In the genomic region with DNA sequence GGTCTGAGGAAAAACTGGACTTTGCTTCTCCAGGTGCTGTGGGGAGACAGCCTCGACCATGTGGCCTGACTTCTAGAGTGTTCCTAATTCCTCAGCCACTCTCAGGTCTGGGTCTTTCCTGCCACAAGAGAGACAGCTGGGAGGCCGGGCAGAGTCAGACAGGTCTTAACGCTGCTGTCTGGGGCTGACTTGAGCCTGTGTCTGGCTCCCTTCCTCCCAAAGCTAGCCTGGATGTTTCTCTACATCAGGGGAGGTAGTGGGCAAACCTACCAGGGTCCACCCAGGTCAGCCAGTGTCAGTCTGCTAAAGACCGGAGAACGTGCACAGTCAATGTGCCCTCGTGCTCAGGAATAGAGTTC, we compare ENCODE assay signal across 10 mouse cellular contexts. TPM values are rescaled to one million over a fixed set of nuclear protein-coding genes. Genes with fewer than 3 reads are reported as not detected.
DNase-seq lines count a peak whose midpoint lies in the region; ATAC-seq and TF ChIP-seq lines count a peak whose summit lies in the region.
"Had no signal": no experiment of that assay in that cellular context is flagged by ENCODE, and none has a peak within 500 bp of the region (broad histone marks: within the 10 kb centered on the region; RNA-seq: fewer than 3 reads in every experiment).

No protein-coding gene starts in this region.

- peak overlapping the region; percentile 50 for H3K27ac ChIP-seq in heart, embryonic 10.5 days
- 0 out of 2 replicates have a peak overlapping the region, but pooled peaks have one; percentile 16 for H3K27ac ChIP-seq in liver, embryonic 13.5 days
- H3K27ac ChIP-seq in liver, postnatal 0 days (ENCODE audit: low read depth) = no peak overlapping the region
- H3K27ac ChIP-seq in ES-Bruce4 (ENCODE audit: insufficient read depth, low read length) = peak overlapping the region; percentile 93
- H3K27ac ChIP-seq in intestine, embryonic 15.5 days = peak overlapping the region; percentile 68; the same call in 1 of the 2 replicates

- no peak for TF ChIP-seq EP300 in liver, postnatal 0 days (IDR thresholded peaks at IDR 0.05; ENCODE audit: low read depth)
- no peak for TF ChIP-seq EP300 in ES-Bruce4 (IDR thresholded peaks at IDR 0.05; ENCODE audit: insufficient read depth, low read depth, low read length)

- no peak overlapping the region for H3K9ac ChIP-seq in liver, embryonic 13.5 days
- H3K9ac ChIP-seq in liver, postnatal 0 days (replicated peaks) = no peak overlapping the region
- no peak overlapping the region for H3K9ac ChIP-seq in ES-Bruce4 (ENCODE audit: low read depth, poor library complexity, severe bottlenecking)
- no peak overlapping the region for H3K9ac ChIP-seq in intestine, embryonic 15.5 days

- no peak for ATAC-seq in liver, embryonic 13.5 days (ENCODE audit: low read depth)
- no peak for ATAC-seq in liver, postnatal 0 days
- ATAC-seq in intestine, embryonic 15.5 days = no peak

- no peak for TF ChIP-seq CTCF in liver, postnatal 0 days (IDR thresholded peaks at IDR 0.05; ENCODE audit: low read depth)
- TF ChIP-seq CTCF in ES-Bruce4 (IDR thresholded peaks at IDR 0.05; ENCODE audit: low read depth, low read length) = no peak

- 45% methylated on average over 6 of the region's 6 CpGs for WGBS in heart, embryonic 10.5 days
- WGBS in liver, embryonic 13.5 days (ENCODE audit: insufficient replicate concordance) = 52% methylated on average over 6 of the region's 6 CpGs
- 55% methylated on average over 6 of the region's 6 CpGs for WGBS in liver, postnatal 0 days (ENCODE audit: insufficient replicate concordance)
- 44% methylated on average over 6 of the region's 6 CpGs for WGBS in intestine, embryonic 15.5 days

- intact Hi-C loops in heart, postnatal 36 days (cut with DNase I) = no loop called here

- no peak for DNase-seq in heart, embryonic 10.5 days (ENCODE audit: low spot score)
- DNase-seq in heart, postnatal 36 days = no peak
- no peak for DNase-seq in liver, embryonic 13.5 days
- DNase-seq in liver, postnatal 0 days = no peak
- no peak for DNase-seq in layer of hippocampus, adult 8-10 months (ENCODE audit: low spot score in 2 of 2)
- no peak for DNase-seq in adrenal gland, adult 8-10 months
- DNase-seq: right cerebral cortex, postnatal 4 days; thymus, adult 2 months had no signal

- TF ChIP-seq POLR2A in ES-Bruce4 (IDR thresholded peaks at IDR 0.05; ENCODE audit: insufficient read depth, low read length) = no peak

- H3K9me3 ChIP-seq in heart, embryonic 10.5 days = no peaks in the 10 kb centered on the region
- no peaks in the 10 kb centered on the region for H3K9me3 ChIP-seq in liver, embryonic 13.5 days (replicated peaks)
- no peaks in the 10 kb centered on the region for H3K9me3 ChIP-seq in liver, postnatal 0 days (ENCODE audit: low read length)
- H3K9me3 ChIP-seq in ES-Bruce4 (replicated peaks; ENCODE audit: control insufficient read depth, insufficient read depth, low read length, poor library complexity, severe bottlenecking) = no peaks in the 10 kb centered on the region
- H3K9me3 ChIP-seq in intestine, embryonic 15.5 days = no peaks in the 10 kb centered on the region

- H3K36me3 ChIP-seq in heart, embryonic 10.5 days = no peaks in the 10 kb centered on the region; the same call in 1 of the 2 replicates
- no peaks in the 10 kb centered on the region for H3K36me3 ChIP-seq in liver, embryonic 13.5 days
- H3K36me3 ChIP-seq in liver, postnatal 0 days (replicated peaks; ENCODE audit: insufficient read depth, low read length) = no peaks in the 10 kb centered on the region
- no peaks in the 10 kb centered on the region for H3K36me3 ChIP-seq in ES-Bruce4 (ENCODE audit: control insufficient read depth, insufficient read depth, low read length, poor library complexity, severe bottlenecking)
- no peaks in the 10 kb centered on the region for H3K36me3 ChIP-seq in intestine, embryonic 15.5 days

- no peak overlapping the region; the same call in 1 of the 2 replicates for H3K4me3 ChIP-seq in heart, embryonic 10.5 days
- H3K4me3 ChIP-seq in liver, embryonic 13.5 days (replicated peaks) = no peak overlapping the region
- no peak overlapping the region for H3K4me3 ChIP-seq in liver, postnatal 0 days (ENCODE audit: low read depth, low read length)
- peak overlapping the region; percentile 4; the same call in 1 of the 2 replicates for H3K4me3 ChIP-seq in ES-Bruce4 (ENCODE audit: low read depth, low read length)
- H3K4me3 ChIP-seq in intestine, embryonic 15.5 days (replicated peaks) = no peak overlapping the region

- H3K4me1 ChIP-seq in heart, embryonic 10.5 days = peaks cover 97% of the 10 kb centered on the region
- peaks cover 68% of the 10 kb centered on the region for H3K4me1 ChIP-seq in liver, embryonic 13.5 days (replicated peaks)
- H3K4me1 ChIP-seq in liver, postnatal 0 days (ENCODE audit: insufficient read depth) = peaks cover 31% of the 10 kb centered on the region
- peaks cover 17% of the 10 kb centered on the region for H3K4me1 ChIP-seq in ES-Bruce4 (ENCODE audit: control insufficient read depth, insufficient read depth, low read length)
- peaks cover 81% of the 10 kb centered on the region for H3K4me1 ChIP-seq in intestine, embryonic 15.5 days (replicated peaks)

- H3K4me2 ChIP-seq in liver, embryonic 13.5 days = no peak overlapping the region
- H3K4me2 ChIP-seq in liver, postnatal 0 days (ENCODE audit: low read depth, low read length) = no peak overlapping the region
- H3K4me2 ChIP-seq in intestine, embryonic 15.5 days (replicated peaks) = peak overlapping the region; percentile 40; the same call in 1 of the 2 replicates

- H3K27me3 ChIP-seq in heart, embryonic 10.5 days (ENCODE audit: insufficient read depth, poor library complexity, severe bottlenecking) = no peaks in the 10 kb centered on the region
- H3K27me3 ChIP-seq in liver, embryonic 13.5 days = no peaks in the 10 kb centered on the region
- no peaks in the 10 kb centered on the region for H3K27me3 ChIP-seq in liver, postnatal 0 days (ENCODE audit: insufficient read depth, low read length)
- H3K27me3 ChIP-seq in ES-Bruce4 (ENCODE audit: control insufficient read depth, insufficient read depth, low read length, poor library complexity, severe bottlenecking) = no peaks in the 10 kb centered on the region
- no peaks in the 10 kb centered on the region for H3K27me3 ChIP-seq in intestine, embryonic 15.5 days (replicated peaks)

RNA-seq across cellular contexts. Expression of gene Bahcc1, which starts 19.2 kb away (rescaled TPM):
- 7.7 and 12.9 TPM in 2 replicates for polyA plus RNA-seq in heart, embryonic 10.5 days (2016; fragmentation: Nextera tagmentation; extraction: Ambion mirVana)
- 10 to 100 TPM in 1 of 2 experiments, 1 to 10 TPM in 1; 8.5 to 11.2 TPM for total RNA-seq in heart, postnatal 36 days (2021)
- 1.3 and 1.4 TPM in 2 replicates for polyA plus RNA-seq in liver, embryonic 13.5 days (2015; fragmentation: Nextera tagmentation; extraction: Ambion mirVana)
- 1.1 and 1.2 TPM in 2 replicates for polyA plus RNA-seq in liver, postnatal 0 days (2015; fragmentation: Nextera tagmentation; extraction: Ambion mirVana)
- polyA plus RNA-seq in ES-Bruce4 (2011; ENCODE audit: insufficient read depth, insufficient read length, low read depth, missing spikeins) = 21.2 and 21.6 TPM in 2 replicates
- polyA plus RNA-seq in intestine, embryonic 15.5 days (2015; fragmentation: Nextera tagmentation; extraction: Ambion mirVana) = 5.8 and 7.1 TPM in 2 replicates
- total RNA-seq in layer of hippocampus, adult 8-10 months (2022) = 10 to 100 TPM; 20.0 to 23.4 (median 21.4) TPM
- 10 to 100 TPM; 16.6 to 24.5 (median 19.5) TPM for total RNA-seq in adrenal gland, adult 8-10 months (2022)
